Mouse (Mus musculus) telencephalon, adult 2 months (tissue): ENCODE data around the gene Pagr1a.

Experiments used
- DNase-seq: peaks from one replicate; pipeline ENCODE4 v3.0.0-alpha.2; 2011; ENCODE audit warnings: low read depth, low spot score

The Pagr1a gene

DNA sequence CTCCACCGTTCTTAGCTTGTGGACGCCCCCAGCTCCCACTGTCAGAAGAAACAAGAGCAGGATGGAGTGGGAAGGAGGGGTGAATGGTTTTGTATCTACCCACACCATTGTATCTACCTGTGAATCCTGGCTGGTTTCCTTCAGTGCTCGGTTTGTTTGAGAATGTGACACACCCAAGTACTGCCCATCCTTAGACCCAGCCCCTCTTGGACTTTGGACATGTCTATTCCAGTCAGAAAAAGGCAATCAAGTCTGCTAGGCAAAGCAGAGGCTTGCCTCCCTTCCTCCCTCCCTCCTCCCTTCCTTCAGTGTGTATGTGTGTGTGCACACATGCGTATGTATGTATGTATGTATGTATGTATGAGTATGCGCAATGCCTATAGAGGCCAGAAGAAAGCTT is 13.5 kb downstream of the Pagr1a start:
- DNase-seq, result no peak

DNA sequence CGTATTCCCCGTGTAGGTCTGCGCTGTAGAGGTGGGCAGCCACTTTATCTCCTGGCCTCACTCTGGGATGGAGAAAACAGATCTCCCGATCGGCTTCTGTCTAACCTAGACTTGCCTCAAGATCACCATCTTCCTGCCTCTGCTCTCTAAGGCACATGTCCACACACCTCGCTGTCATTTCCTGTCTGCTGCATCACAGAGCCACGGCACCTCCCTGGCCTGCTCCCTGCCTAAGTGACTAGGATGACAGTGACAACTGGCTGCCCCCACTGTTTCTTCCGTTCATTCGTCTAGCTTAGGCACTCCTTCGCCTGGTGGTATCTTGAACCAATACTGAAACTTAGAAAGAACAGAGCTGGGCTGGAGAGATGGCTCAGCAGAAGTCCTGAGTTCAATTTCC is 17.6 kb downstream of the Pagr1a start:
- DNase-seq, result no peak

DNA sequence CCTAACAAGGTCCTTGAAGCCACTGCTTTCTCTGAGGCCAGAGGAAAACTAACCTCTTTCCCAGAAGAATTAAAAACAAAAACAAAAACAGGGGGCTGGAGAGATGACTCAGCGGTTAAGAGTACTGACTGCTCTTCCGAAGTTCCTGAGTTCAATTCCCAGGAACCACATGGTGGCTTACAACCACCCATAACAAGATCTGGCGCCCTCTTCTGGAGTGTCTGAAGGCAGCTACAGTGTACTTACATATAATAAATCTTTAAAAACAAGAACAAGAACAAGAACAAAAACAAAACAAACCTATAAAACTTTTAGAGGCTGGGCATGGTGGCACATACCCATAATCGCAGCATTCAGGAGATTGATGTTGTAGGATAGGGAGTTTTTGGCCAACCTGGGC is 20.7 kb downstream of the Pagr1a start:
- no peak for DNase-seq

DNA sequence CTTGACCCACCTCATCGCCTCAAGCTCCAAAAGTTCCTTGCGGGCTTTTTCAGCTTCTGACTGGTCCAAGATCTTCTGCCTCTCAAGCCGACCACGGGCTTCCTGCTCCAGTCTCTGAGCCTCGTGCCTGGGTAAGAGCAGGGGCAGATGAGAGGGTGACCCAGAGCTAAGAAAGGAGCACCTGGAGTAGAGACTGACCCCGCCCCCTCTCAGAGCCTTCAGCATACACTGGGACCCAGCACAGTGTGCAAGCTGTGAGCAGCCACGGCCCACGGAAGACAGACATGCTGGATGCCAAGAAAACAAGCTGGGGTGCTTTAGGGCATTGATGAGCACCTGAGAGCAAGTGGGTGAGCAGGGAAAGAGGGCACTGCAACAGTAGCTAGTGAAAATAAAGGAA is 28.3 kb downstream of the Pagr1a start:
- DNase-seq, result no peak

DNA sequence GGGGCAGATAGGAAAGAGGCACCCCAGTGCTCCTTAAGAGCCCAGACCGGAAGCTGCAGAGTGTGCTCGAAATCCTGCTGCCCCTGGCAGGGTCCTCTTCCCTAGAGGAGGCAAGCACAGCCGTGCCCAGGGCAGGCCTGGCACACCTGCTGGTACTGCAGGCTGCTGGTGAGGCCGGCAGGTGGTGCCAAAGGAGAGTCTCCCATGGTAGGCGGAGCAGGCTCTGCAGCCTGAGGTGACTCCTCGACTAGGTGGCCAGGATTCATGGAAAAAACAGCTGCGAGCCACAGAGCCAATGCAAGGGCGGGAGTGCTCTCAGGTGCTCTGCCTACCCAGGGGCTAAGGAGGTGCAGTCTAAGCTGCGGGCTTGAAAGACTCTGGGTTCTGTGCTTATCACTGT is 30.8 kb downstream of the Pagr1a start:
- no peak for DNase-seq

DNA sequence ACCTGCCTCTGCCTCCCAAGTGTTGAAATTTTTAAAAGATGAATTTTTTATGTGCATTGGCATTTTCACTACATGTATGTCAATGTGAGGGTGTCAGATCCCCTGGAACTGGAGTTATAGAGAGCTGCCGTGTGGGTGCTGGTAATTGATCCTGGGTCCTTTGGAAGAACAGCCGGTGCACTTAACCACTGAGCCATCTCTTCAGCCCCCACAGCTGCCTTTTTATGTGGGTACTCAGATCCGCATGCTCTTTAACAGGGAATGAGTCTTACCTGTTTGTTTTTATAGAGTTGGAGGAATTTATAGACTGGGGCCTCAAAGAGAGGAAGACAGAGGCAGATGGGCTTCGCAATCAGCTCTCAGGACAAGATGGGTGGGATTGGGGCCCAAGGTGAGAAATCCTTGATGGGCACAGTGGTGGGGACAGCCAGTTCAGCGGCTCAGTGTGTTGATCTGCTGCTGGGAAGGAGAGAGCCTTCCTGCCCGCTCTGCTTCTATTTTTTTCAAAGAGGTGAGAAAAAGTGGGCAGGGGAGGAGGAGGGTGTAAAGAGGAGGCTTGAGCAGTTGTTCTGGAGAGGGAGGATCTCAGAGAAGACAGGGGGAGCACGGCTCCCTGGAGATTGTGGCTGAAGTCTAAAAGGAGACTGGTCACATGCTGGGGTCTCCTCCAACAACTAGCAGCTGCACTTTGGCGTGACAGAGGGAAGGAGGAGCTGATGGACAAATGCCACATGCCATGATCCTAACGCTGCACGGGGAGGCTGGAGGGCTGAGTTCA is 32.3 kb downstream of the Pagr1a start:
- peak; percentile 83 for DNase-seq

DNA sequence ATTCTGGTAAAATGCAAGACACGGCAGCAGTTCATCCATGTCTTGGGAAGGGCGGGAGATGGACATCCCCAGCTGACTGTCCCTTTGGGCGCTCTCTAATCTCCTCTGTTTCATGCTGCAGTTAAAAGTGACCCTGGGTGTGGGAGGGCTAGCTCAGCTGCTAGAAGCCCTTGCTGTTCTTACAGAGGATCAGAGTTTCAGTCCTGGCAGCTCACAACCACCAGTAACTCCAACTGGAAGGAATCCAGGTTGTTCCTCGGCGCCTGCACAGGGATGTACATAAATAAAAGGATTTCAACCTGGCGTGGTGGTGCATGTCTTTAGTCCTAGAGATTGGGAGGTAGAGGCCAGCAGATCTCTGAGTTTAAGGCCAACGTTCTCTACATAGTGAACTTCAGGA is 34.0 kb downstream of the Pagr1a start:
- no peak for DNase-seq

DNA sequence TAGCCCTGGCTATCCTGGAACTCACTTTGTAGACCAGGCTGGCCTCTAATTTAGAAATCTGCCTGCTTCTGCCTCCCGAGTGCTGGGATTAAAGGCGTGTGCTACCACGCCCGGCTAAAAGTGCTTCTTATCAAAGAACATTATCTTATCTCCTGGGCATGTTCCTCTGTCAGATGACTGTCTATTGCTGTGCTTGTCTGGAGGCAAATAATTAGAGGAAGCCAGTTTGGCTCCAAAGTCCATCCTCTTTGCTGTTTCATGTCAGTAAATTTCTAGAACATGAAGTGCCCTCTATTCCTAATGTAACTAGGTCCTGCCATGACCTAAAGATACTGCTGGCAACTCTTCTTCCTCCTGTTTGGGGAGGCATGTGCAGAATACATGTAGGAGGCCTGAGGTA is 35.1 kb downstream of the Pagr1a start:
- DNase-seq, result no peak

DNA sequence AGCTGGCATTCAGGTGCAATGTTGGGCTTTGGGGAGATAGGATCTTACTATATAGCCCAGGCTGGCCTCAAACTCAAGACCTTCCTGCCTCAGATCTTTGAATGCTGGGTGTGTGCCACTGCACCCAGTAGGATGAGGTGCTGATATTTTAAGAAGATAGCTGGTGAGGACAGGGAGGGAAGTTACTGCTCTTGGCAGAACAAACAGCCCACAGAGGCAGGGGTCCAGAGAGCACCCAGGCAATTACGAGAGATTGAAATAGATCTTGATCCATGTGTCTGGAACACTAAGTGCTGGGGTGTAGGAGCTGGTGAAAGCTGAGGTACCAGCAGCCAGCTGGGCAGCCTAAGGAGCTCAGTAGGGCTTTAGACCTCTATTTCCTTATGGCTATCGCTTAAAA is 35.6 kb downstream of the Pagr1a start:
- DNase-seq, result no peak

DNA sequence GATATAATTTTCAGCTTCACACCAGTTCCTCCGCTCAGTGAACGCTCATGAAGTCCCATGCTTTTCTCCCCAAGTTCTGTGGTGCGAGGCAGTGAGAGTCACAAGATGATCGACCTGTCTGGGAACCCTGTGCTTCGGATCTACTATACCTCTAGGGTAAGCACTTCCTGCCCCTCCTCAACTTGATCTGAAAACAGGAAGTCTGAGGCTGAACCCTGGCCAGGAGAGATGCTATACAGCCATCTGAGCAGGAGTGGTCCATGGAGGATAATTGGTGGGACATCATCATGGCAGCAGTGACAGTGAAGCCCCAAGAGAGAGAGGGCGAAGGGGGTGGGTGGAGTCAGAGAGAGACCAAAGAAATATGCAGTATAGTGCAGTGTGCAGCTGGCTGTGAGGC is 38.3 kb downstream of the Pagr1a start:
- no peak for DNase-seq

DNA sequence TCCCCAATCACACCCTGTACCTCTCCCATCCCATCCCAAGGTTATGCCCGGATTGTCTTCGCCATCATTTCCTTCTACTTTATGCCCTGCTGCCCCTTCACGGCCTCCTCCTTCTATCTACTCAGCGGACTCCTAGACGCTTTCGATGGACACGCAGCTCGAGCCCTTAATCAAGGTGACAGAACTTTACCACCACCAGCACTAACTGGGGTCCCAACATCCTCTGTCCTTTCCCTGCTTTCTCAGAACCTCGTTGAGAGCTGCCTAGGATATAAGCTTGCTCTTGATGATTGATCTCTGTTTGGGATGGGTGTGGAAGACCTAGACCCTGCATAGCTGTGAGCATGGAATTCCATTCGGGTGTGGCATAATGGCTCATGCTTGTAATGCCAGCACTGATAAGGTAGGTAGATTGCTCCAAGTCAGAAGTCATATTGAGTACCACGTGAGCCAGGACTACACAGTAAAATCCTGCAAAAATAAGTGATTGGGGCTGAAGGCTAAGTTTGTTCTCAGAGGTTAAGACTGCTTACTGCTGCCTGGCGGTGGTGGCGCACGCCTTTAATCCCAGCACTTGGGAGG is 40.2 kb downstream of the Pagr1a start:
- no peak for DNase-seq

DNA sequence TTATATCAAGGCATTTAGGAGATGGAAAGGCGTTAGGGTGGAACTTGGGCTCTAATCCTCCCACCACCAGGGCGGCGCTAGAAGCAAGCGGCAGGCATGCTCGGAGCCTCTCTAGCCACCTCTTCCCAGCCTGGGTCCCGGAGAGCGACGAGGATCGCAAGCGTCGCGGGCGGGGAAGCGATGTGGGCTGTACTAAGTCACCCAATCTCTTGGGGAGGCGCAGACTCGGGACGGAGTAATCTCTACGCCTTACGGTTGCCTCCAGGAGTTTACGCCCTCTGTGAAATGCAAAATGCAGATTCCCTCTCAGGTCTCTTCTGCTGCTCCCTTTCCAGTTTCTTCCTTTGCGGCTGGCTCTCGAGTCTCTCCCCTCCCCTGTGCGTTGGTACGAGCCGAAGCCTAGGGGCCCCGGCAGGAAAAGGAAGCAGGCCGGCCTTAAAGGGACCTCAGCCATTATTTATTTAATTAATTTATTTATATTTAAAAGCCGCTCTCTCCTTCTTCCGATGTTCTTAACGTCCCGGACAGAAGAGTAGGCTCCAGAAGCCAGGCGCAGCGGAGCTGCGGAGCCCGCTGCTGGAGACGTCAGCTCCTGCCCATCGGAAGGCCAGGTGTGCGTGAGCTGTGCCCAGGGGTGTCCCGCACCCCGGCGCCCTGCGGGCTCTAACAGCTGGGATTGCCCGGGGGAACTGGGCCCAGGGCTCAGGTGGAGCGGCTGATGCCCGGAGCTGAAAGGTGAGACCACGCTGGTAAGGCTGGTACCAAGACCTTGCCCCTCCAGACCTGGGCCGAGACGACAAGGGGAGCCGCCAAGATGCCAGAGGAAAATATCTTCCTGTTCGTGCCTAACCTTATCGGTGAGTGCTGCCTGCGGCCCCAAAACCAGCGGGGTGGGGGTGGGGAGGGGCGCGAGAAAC is 40.9 kb downstream of the Pagr1a start, which contains the start of gene Cdiptos:
Gene Cdiptos (minus strand): TSS at position 149 of the 917 bp plus-strand sequence.
- peak; percentile 98 for DNase-seq

DNA sequence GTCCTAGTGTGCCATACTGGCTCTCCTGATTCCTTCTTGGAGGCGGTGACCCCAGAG is 41.4 kb downstream of the Pagr1a start, which contains the start of gene Cdipt:
Gene Cdipt (plus strand): TSS at position 22 of the 57 bp plus-strand sequence.
- DNase-seq, result no peak

DNA sequence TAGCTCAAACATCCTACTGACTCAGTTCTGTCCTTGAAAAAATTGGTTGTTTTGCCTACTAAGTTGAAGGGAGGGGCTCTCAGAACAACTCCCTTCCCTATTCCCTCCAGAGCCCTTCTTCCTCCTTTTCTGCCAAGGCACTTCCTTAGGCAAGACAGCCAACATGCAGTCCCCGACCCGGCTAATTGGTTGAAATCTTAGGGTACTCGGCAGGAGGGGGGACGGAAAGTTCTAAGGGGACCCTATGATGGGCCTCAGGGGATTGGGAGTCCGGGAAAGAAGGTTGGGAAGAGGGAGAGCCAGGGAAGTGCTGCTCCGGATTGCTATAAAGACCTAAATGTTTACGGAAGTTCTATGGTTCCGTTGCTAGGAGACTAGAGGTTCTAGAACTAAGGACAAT is 41.7 kb downstream of the Pagr1a start:
- DNase-seq, result no peak

DNA sequence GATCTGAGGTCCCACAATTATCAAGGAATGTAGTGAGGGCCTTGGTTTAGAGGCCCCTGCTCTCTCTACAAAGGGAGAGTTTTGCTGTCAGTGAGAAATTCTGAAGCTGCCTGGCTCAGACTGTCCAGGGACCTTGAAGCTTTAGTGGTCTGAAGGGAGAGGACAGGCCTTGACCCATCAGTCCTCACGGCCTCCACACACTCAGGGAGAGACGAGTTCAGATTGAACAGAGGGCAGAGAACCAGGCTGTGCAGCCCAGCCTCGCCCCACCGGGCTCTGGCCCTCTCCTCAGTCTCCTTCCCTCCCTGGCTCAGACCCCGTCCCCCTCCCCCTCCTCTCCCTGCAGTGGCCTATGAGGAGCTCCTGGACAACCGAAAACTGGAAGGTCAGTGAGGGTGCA is 49.8 kb downstream of the Pagr1a start:
- no peak for DNase-seq

DNA sequence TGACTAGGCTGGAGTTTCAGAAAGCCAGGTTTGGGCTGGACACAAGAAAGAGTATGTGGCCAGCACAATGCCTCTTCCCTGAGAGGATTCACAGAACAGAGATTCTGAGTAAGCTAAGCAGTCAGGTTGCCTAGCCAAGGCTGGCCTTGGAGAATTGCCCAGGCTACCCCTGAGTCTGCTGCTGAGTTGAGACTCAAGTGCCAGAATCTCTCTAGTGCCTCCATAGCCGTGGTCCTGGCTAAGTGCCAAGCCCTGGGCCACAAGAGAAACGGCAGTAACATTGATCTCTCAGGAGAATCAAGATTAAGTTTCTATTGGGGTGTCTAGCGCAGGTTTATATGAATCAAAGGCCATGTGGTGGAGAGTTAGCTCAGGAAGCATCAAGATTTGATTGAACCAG is 51.6 kb downstream of the Pagr1a start:
- DNase-seq, result no peak
